Mouse (Mus musculus) heart, postnatal 10 days (tissue): ENCODE results near the gene Gm4884. TPM values are rescaled to one million over a fixed set of nuclear protein-coding genes. Genes with fewer than 3 reads are reported as not detected.
"Not testable (repeated sequence)": the region's sequence is repeated elsewhere in the genome, so short reads cannot be mapped to it uniquely, and the experiment has no call there.

Source experiments
- DNase-seq, 2 experiments: peaks; one replicate each; pipeline ENCODE4 v3.0.0; 2021
- intact Hi-C: fragments of 180-260 bp; cut with DNase I; formaldehyde crosslinking; loops from one replicate; pipeline ENCODE4 v1.15.1; 2025
- total RNA-seq, 2 experiments: library from RNA; stranded (reverse); gene quantifications; 2 replicates each; pipeline ENCODE4 v1.2.3; 2021

Gm4884 gene
- not detected for total RNA-seq

DNA sequence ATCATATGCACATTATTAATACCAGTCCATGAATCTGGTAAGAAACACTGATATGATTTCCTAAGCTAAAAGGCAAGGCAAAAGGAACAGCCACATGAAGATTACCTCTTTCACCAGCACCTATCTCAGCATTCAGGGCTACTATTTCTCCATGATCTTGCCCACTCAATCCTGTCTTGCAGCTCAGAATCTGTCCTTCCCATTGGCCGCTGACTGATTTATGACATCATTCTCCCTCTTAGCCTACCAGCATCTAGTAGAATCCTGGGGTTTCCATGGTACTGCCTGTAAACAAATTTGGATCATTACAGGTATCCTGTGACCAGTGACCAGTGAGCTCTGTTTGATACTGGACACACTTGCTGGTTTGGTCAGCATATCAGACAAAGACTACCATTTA is at the start of gene Gm4884:
Gene Gm4884 (plus strand): TSS at position 301 of the 400 bp plus-strand sequence.
- intact Hi-C loops, DNase-seq: not testable (repeated sequence)

DNA sequence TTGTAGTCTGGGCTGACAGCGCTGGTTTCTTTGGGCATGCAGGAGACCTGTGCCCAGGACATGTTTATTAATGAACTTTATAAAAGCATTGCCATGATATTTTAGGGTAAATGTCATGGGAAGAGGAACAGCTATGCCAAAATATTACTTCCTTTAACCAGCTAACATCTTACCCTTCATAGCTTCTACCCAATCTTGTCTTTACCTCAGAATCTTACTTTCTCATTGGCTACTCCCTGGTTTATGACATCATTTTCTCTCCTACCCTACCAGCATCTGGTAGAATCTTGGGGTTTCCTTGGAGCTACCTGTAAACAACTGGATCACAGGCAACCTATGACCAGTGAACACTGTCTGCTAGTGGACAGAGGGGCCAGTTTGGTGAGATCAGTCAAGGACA is 45.3 kb upstream of the Gm4884 start, which contains the start of gene 4930433I11Rik:
Gene 4930433I11Rik (plus strand): TSS at position 301 of the 400 bp plus-strand sequence.
- intact Hi-C loops: no loop called here
- no peak for DNase-seq

DNA sequence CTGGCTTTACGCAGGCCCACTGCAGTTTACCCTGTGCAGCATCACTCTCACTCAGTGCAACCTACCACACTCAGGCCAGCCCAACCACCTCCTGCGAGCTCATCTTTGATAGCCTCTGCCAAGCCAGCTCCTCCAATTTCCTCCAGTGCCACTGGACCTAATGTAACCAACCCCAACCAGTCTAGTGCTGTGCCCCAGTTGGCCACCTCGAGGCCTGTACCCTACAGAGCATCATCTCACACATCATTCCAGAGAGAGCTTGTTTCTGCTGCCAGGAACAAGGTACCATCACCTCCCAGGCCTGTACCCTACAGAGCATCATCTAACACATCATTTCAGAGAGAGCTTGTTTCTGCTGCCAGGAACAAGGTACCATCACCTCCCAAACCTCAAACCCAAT is 11.5 kb downstream of the Gm4884 start:
- intact Hi-C loops, DNase-seq: not testable (repeated sequence)

Other genes starting within 250 kb of the Gm4884 start
- gene Vstm2b, start 134.4 kb upstream of the Gm4884 start, total RNA-seq: under 1 TPM; 0.30 to 0.69 TPM
- gene 4930433I11Rik, start 45.2 kb upstream of the Gm4884 start, total RNA-seq: not detected
- not detected for gene Gm5592, start 121.1 kb downstream of the Gm4884 start, total RNA-seq